Mouse (Mus musculus) MEL (cell line): ENCODE data around the gene Duox1.

Experiments used
- CTCF ChIP-seq, 3 experiments: IDR thresholded peaks in 2 of 3; conservative IDR thresholded peaks in 1 of 3; 2 replicates each; pipeline ENCODE4 v1.5.1; 2011 to 2012; ENCODE audit warnings: low read length in 3 of 3, low read depth in 2 of 3, mild to moderate bottlenecking in 2 of 3, improper control_type of control experiment in 1 of 3, inconsistent platforms in 1 of 3, mixed read lengths in 1 of 3, moderate library complexity in 1 of 3; ENCODE audit not compliant: control insufficient read depth in 1 of 3, insufficient read depth in 1 of 3, poor library complexity in 1 of 3, severe bottlenecking in 1 of 3
- NRF1 ChIP-seq: IDR thresholded peaks from 2 replicates; pipeline ENCODE4 v1.6.1; 2014; ENCODE audit warnings: low read depth, mild to moderate bottlenecking, inconsistent platforms, low read length, improper control_type of control experiment, moderate library complexity; ENCODE audit not compliant: poor library complexity, insufficient read depth, severe bottlenecking

- TF ChIP-seq CTCF (IDR thresholded peaks at IDR 0.05 in 2 of 3, conservative IDR thresholded peaks at IDR 0.05 in 1 of 3; ENCODE audit: control insufficient read depth in 1 of 3, insufficient read depth in 1 of 3, low read depth in 2 of 3, low read length in 3 of 3, poor library complexity in 1 of 3, severe bottlenecking in 1 of 3) (no peak), NRF1 (no peak)
Measured at GRCm38 (mm10) chr2:122337291-122337690, 21.8 kb downstream of the Duox1 start.
